In genomic region chr13:31627864-31628690, GRCm38 (mm10) we compare ENCODE assay signal across 10 mouse cellular contexts. TPM values are rescaled to one million over a fixed set of nuclear protein-coding genes. Genes with fewer than 3 reads are reported as not detected.
DNase-seq lines count a peak whose midpoint lies in the region; ATAC-seq lines count a peak whose summit lies in the region.
"Had no signal": no experiment of that assay in that cellular context is flagged by ENCODE, and none has a peak within 500 bp of the region (broad histone marks: within the 10 kb centered on the region; RNA-seq: fewer than 3 reads in every experiment).

No protein-coding gene starts in this region.

- no peaks in the 10 kb centered on the region for H3K9me3 ChIP-seq in lung, embryonic 16.5 days (ENCODE audit: control insufficient read depth, low read length)
- H3K9me3 ChIP-seq in forebrain, embryonic 16.5 days (ENCODE audit: control insufficient read depth, low read length): no peaks in the 10 kb centered on the region
- no peaks in the 10 kb centered on the region for H3K9me3 ChIP-seq in midbrain, embryonic 10.5 days (replicated peaks)

- H3K4me1 ChIP-seq in lung, embryonic 16.5 days (replicated peaks; ENCODE audit: control insufficient read depth, insufficient read depth, low read length): peaks cover 10% of the 10 kb centered on the region
- peaks cover 28% of the 10 kb centered on the region for H3K4me1 ChIP-seq in forebrain, embryonic 16.5 days (replicated peaks; ENCODE audit: control insufficient read depth, insufficient read depth, low read length)
- peaks cover 54% of the 10 kb centered on the region for H3K4me1 ChIP-seq in midbrain, embryonic 10.5 days

- WGBS in lung, embryonic 16.5 days: 22% methylated on average over 8 of the region's 8 CpGs
- WGBS in forebrain, embryonic 16.5 days: 6% methylated on average over 8 of the region's 8 CpGs
- WGBS in midbrain, embryonic 10.5 days: under 1% methylated on average over 8 of the region's 8 CpGs

- H3K4me2 ChIP-seq in lung, embryonic 16.5 days (ENCODE audit: low read depth, low read length): peak overlapping the region; percentile 78
- no peak overlapping the region for H3K4me2 ChIP-seq in forebrain, embryonic 16.5 days (ENCODE audit: low read length)

- peak overlapping the region; percentile 68 for H3K4me3 ChIP-seq in lung, embryonic 16.5 days (ENCODE audit: low read length)
- H3K4me3 ChIP-seq in forebrain, embryonic 16.5 days (replicated peaks; ENCODE audit: low read length): peak overlapping the region; percentile 15; the same call in 1 of the 2 replicates
- peak overlapping the region; percentile 59 for H3K4me3 ChIP-seq in midbrain, embryonic 10.5 days

- no peaks in the 10 kb centered on the region for H3K36me3 ChIP-seq in lung, embryonic 16.5 days (ENCODE audit: control insufficient read depth, insufficient read depth, low read length)
- no peaks in the 10 kb centered on the region for H3K36me3 ChIP-seq in forebrain, embryonic 16.5 days (ENCODE audit: control insufficient read depth, insufficient read depth)
- no peaks in the 10 kb centered on the region for H3K36me3 ChIP-seq in midbrain, embryonic 10.5 days
- H3K36me3 ChIP-seq: G1E had no signal

- no peak for ATAC-seq in lung, embryonic 16.5 days (ENCODE audit: low read depth)
- ATAC-seq in forebrain, embryonic 16.5 days: no peak
- ATAC-seq in cerebellum, adult (ENCODE audit: insufficient number of reproducible peaks, low FRiP score, low TSS enrichment): no peak

- peak overlapping the region; percentile 86 for H3K9ac ChIP-seq in lung, embryonic 16.5 days (ENCODE audit: low read length)
- no peak overlapping the region for H3K9ac ChIP-seq in forebrain, embryonic 16.5 days (replicated peaks; ENCODE audit: low read depth, low read length)
- H3K9ac ChIP-seq: liver, embryonic 14.5 days had no signal

- peak overlapping the region; percentile 86 for H3K27ac ChIP-seq in lung, embryonic 16.5 days (ENCODE audit: low read length)
- no peak overlapping the region for H3K27ac ChIP-seq in forebrain, embryonic 16.5 days (ENCODE audit: low read length)
- no peak overlapping the region for H3K27ac ChIP-seq in midbrain, embryonic 10.5 days (replicated peaks)
- H3K27ac ChIP-seq: liver, embryonic 14.5 days had no signal

- peaks cover 80% of the 10 kb centered on the region for H3K27me3 ChIP-seq in lung, embryonic 16.5 days (ENCODE audit: control insufficient read depth, insufficient read depth, low read depth, low read length)
- peaks cover 83% of the 10 kb centered on the region for H3K27me3 ChIP-seq in forebrain, embryonic 16.5 days (replicated peaks; ENCODE audit: control insufficient read depth, insufficient read depth, low read length)
- peaks cover 100% of the 10 kb centered on the region for H3K27me3 ChIP-seq in midbrain, embryonic 10.5 days (ENCODE audit: low read depth, poor library complexity, severe bottlenecking)

- DNase-seq in lung, adult 18-20 months: no peak
- DNase-seq in midbrain, embryonic 10.5 days (ENCODE audit: low spot score): peak; percentile 39
- DNase-seq in ovary, adult 18-20 months (ENCODE audit: low spot score): no peak
- DNase-seq in cerebellum, postnatal 36 days: no peak
- no peak for DNase-seq in adrenal gland, postnatal 36 days

RNA-seq across cellular contexts. Expression of gene Foxf2, which starts 2.5 kb away (rescaled TPM):
- 19.4 and 22.9 TPM in 2 replicates for polyA plus RNA-seq in lung, embryonic 16.5 days (2015; fragmentation: Nextera tagmentation; extraction: Ambion mirVana)
- polyA plus RNA-seq in forebrain, embryonic 16.5 days (2015; fragmentation: Nextera tagmentation; extraction: Ambion mirVana): 4.3 and 5.0 TPM in 2 replicates
- polyA plus RNA-seq in midbrain, embryonic 10.5 days (2016; fragmentation: Nextera tagmentation; extraction: Ambion mirVana): 7.0 and 7.1 TPM in 2 replicates
- not detected for total RNA-seq in adrenal gland, postnatal 36 days (2021)
- polyA plus RNA-seq: G1E had no signal

Comparison
In these comparisons a context has a peak if more than half of its experiments do, and no peak if none do; other contexts are left out.
1. H3K4me3 ChIP-seq: peak in every context shown above with its lines; median percentile 68 in lung, embryonic 16.5 days; 59 in midbrain, embryonic 10.5 days; 15 in forebrain, embryonic 16.5 days.